Mouse (Mus musculus): ENCODE data around the gene Sh3bp5l.

DNA sequence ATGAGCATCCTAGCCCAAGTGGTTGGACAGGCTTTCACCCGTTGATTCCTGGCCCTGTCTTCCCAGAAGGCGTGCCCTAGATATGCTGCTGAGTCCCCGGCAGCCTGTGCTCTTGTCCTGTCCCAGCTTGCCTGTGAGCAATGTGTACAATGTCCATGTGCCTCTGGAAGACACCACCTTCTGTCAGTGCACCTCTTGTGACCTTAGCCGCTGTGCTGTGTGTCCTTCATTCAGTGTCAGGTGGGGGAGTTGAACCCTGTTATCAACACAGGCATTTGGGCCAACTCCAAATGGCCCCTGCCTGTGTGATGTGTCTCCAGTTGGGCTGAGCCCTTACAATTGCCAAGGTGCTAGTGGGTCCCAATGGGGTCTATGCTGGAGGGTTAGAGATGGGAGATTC lies 16.2 kb downstream of the Sh3bp5l start:
- no peak for TF ChIP-seq CTCF (IDR thresholded peaks at IDR 0.05; ENCODE audit: borderline replicate concordance, insufficient read depth, low read depth, low read length)
- TF ChIP-seq POLR2A (IDR thresholded peaks at IDR 0.05; ENCODE audit: borderline replicate concordance, insufficient read depth, low read length), result no peak

Measured in cerebellum, adult 2 months (tissue).